Mouse (Mus musculus) CH12.LX (cell line): ENCODE results near the gene B3gnt3.

ENCODE experiments used
- BHLHE40 ChIP-seq: IDR thresholded peaks from 2 replicates; pipeline ENCODE4 v1.6.1; 2011; ENCODE audit warnings: mild to moderate bottlenecking, low read depth, low read length, improper control_type of control experiment
- CTCF ChIP-seq, 2 experiments: IDR thresholded peaks in 1 of 2; conservative IDR thresholded peaks in 1 of 2; 2 replicates each; pipeline ENCODE4 v1.5.1; 2011 to 2012; ENCODE audit warnings: low read depth in 2 of 2, low read length in 2 of 2, improper control_type of control experiment in 1 of 2, inconsistent platforms in 1 of 2, mild to moderate bottlenecking in 1 of 2, moderate library complexity in 1 of 2
- ETS1 ChIP-seq: conservative IDR thresholded peaks from 2 replicates; pipeline ENCODE4 v1.6.1; 2012; ENCODE audit warnings: low read depth, mild to moderate bottlenecking, inconsistent platforms, low read length, improper control_type of control experiment, moderate library complexity
- MAX ChIP-seq: IDR thresholded peaks from 2 replicates; pipeline ENCODE4 v1.6.1; 2011; ENCODE audit warnings: low read length, improper control_type of control experiment
- MXI1 ChIP-seq: IDR thresholded peaks from 2 replicates; pipeline ENCODE4 v1.6.1; 2011; ENCODE audit warnings: mild to moderate bottlenecking, low read depth, low read length, improper control_type of control experiment
- NELFE ChIP-seq: IDR thresholded peaks from 2 replicates; pipeline ENCODE4 v1.6.1; 2011; ENCODE audit warnings: low read depth, low read length, improper control_type of control experiment

DNA sequence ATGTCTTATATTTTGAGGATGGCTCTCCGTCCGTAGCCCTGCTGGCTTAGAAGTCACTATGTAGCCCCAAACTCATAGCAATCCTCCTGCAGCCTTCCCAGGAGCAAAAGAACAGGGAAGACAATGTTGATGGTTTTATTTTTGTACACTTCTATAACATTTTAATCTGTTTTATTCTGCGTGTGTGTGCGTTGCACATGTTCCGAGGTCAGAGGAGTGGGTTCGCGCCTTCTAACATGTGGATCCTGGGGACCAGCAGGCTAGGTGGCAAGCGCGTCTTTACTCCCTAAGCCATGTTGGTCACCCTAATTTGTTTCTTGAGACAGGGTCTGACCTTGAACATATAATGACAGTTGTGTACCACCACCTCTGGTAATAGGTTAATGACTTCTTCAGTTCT, 24.8 kb downstream of the B3gnt3 start:
- no peak for TF ChIP-seq ETS1
- TF ChIP-seq CTCF (conservative IDR thresholded peaks at IDR 0.05 in 1 of 2, IDR thresholded peaks at IDR 0.05 in 1 of 2; ENCODE audit: low read depth in 2 of 2, low read length in 2 of 2) = no peak
- TF ChIP-seq MXI1 = peak; percentile 20
- TF ChIP-seq BHLHE40 = no peak
- no peak for TF ChIP-seq MAX
- TF ChIP-seq NELFE = no peak
